Mouse (Mus musculus) natural killer cell, adult 2 months (primary cell): Measurements from ENCODE around the gene Hist1h4m.
A peak's percentile ranks its signal among the peaks of the same experiment; 100 is the strongest.
"Not testable (repeated sequence)": the region's sequence is repeated elsewhere in the genome, so short reads cannot be mapped to it uniquely, and the experiment has no call there.

Experiments used
- DNase-seq, 2 experiments: peaks; one replicate each; pipeline ENCODE4 v3.0.0; 2022; ENCODE audit warnings: low spot score in 2 of 2

Hist1h4m gene

GRCm38 (mm10) chr13:21811539-21811938 lies at the start of gene Hist1h4m:
TSS of gene Hist1h4m (plus strand) at chr13:21811746.
- peak; percentile 38 to 56 for DNase-seq

GRCm38 (mm10) chr13:21778814-21779766 lies 32.5 kb upstream of the Hist1h4m start:
- DNase-seq: peak; percentile 68 to 70

- DNase-seq: peak; percentile 16 to 38
These were observed 31.5 kb upstream of the Hist1h4m start, which contains the start of gene Hist1h1b for GRCm38 (mm10) chr13:21779767-21780731. TSS of gene Hist1h1b (minus strand) at chr13:21780625.

- no peak for DNase-seq
These were observed 30.5 kb upstream of the Hist1h4m start for GRCm38 (mm10) chr13:21781021-21781555.

GRCm38 (mm10) chr13:21781639-21782038 lies 29.9 kb upstream of the Hist1h4m start:
- no peak for DNase-seq

GRCm38 (mm10) chr13:21782361-21783254 lies 28.9 kb upstream of the Hist1h4m start:
- DNase-seq: not testable (repeated sequence)

GRCm38 (mm10) chr13:21783255-21783617 lies 28.3 kb upstream of the Hist1h4m start, which contains the start of gene Hist1h3i:
TSS of gene Hist1h3i (minus strand) at chr13:21783370.
- peak; percentile 64 to 65 for DNase-seq

- DNase-seq: peak; percentile 14
These were observed 27.8 kb upstream of the Hist1h4m start for GRCm38 (mm10) chr13:21783734-21784161.

GRCm38 (mm10) chr13:21784311-21784710 lies 27.2 kb upstream of the Hist1h4m start:
- no peak for DNase-seq

GRCm38 (mm10) chr13:21786189-21786898 lies 25.2 kb upstream of the Hist1h4m start:
- no peak for DNase-seq

- DNase-seq: peak; percentile 86 to 89
These were observed 24.5 kb upstream of the Hist1h4m start, which contains the start of the genes Hist1h2an and Hist1h2bp for GRCm38 (mm10) chr13:21786899-21787629. TSS of gene Hist1h2an (minus strand) at chr13:21787218. TSS of gene Hist1h2bp (plus strand) at chr13:21787461.

GRCm38 (mm10) chr13:21787760-21788593 lies 23.6 kb upstream of the Hist1h4m start:
- no peak for DNase-seq

- DNase-seq: no peak
These were observed 21.6 kb upstream of the Hist1h4m start for GRCm38 (mm10) chr13:21789925-21790324.

GRCm38 (mm10) chr13:21790601-21791283 lies 20.8 kb upstream of the Hist1h4m start:
- DNase-seq: no peak

GRCm38 (mm10) chr13:21795584-21795983 lies 16.0 kb upstream of the Hist1h4m start:
- no peak for DNase-seq

- not testable (repeated sequence) for DNase-seq
These were observed 14.4 kb upstream of the Hist1h4m start for GRCm38 (mm10) chr13:21797163-21797562.

- DNase-seq: not testable (repeated sequence)
These were observed 8.5 kb upstream of the Hist1h4m start for GRCm38 (mm10) chr13:21803058-21803457.
